Mouse (Mus musculus) embryonic facial prominence, embryonic 14.5 days (tissue): ENCODE results near the gene Vstm2a. TPM values are rescaled to one million over a fixed set of nuclear protein-coding genes. Genes with fewer than 3 reads are reported as not detected.

ENCODE experiments used
- ATAC-seq: fragments of 200-750 bp; cut with Nextera tagmentation; 2 replicates; pipeline ENCODE4 v1.8.0; 2017; ENCODE audit warnings: low read depth, moderate number of reproducible peaks, moderate TSS enrichment
- DNase-seq: peaks from one replicate; pipeline ENCODE4 v3.0.0-alpha.2; 2015; ENCODE audit warnings: low spot score
- H3K27ac ChIP-seq: fragments of 300-500 bp; sonication (generic); replicated peaks from 2 replicates; pipeline ENCODE4 v1.5.1; 2014; ENCODE audit warnings: low read depth, mild to moderate bottlenecking, low read length, moderate library complexity
- H3K27me3 ChIP-seq: fragments of 300-500 bp; sonication (generic); replicated peaks from 2 replicates; pipeline ENCODE4 v1.6.1; 2014; ENCODE audit warnings: low read length; ENCODE audit not compliant: control insufficient read depth, insufficient read depth
- H3K36me3 ChIP-seq: fragments of 300-500 bp; sonication (generic); 2 replicates; pipeline ENCODE4 v1.6.1; 2014; ENCODE audit warnings: low read length, mixed read lengths; ENCODE audit not compliant: control insufficient read depth, insufficient read depth
- H3K4me1 ChIP-seq: fragments of 300-500 bp; sonication (generic); 2 replicates; pipeline ENCODE4 v1.6.1; 2014; ENCODE audit warnings: antibody characterized with exemption, low read length; ENCODE audit not compliant: control insufficient read depth, insufficient read depth
- H3K4me2 ChIP-seq: fragments of 300-500 bp; sonication (generic); 2 replicates; pipeline ENCODE4 v1.6.1; 2014; ENCODE audit warnings: low read depth, mild to moderate bottlenecking, low read length, moderate library complexity, mixed read lengths
- H3K4me3 ChIP-seq: fragments of 300-500 bp; sonication (generic); 2 replicates; pipeline ENCODE4 v1.5.1; 2014; ENCODE audit warnings: low read depth, mild to moderate bottlenecking, low read length
- H3K9ac ChIP-seq: fragments of 300-500 bp; sonication (generic); 2 replicates; pipeline ENCODE4 v1.6.1; 2014; ENCODE audit warnings: low read depth, mild to moderate bottlenecking, low read length, moderate library complexity, mixed read lengths
- H3K9me3 ChIP-seq: fragments of 300-500 bp; sonication (generic); 2 replicates; pipeline ENCODE4 v1.6.1; 2016; ENCODE audit warnings: low read length; ENCODE audit not compliant: control insufficient read depth
- WGBS: fragments of 180-500 bp; shearing (Covaris S2); extraction: QIAGEN DNeasy Blood & Tissue Kit; methylation state at CpG from one replicate; pipeline ENCODE4 v1.1.7; 2014; 5-methylcytosine and 5-hydroxymethylcytosine counted together
- polyA plus RNA-seq: library from polyadenylated mRNA; unstranded; fragments of >200 nt; fragmentation: Nextera tagmentation; extraction: Ambion mirVana; gene quantifications from 2 replicates; pipeline ENCODE4 v1.2.1, GENCODE M21; 2014

Gene Vstm2a
- polyA plus RNA-seq, 1 experiment from 2014 or later = 8.4 TPM

GRCm38 (mm10) chr11:16296521-16296920 lies 39.0 kb downstream of the Vstm2a start:
- no peaks in the 10 kb centered on the region for H3K36me3 ChIP-seq

GRCm38 (mm10) chr11:16299492-16299891 lies 42.0 kb downstream of the Vstm2a start:
- 49% methylated on average over 1 of the region's 1 CpGs for WGBS
- ATAC-seq = no peak

More at GRCm38 (mm10) chr11:16296521-16296920, 39.0 kb downstream of the Vstm2a start:
- H3K9ac ChIP-seq = no peak overlapping the region
- no peak overlapping the region for H3K4me3 ChIP-seq
- 36% methylated on average over 1 of the region's 1 CpGs for WGBS
- DNase-seq (no peak), ATAC-seq (no peak)
- no peak overlapping the region for H3K27ac ChIP-seq
- H3K4me1 ChIP-seq = no peaks in the 10 kb centered on the region
- H3K4me2 ChIP-seq = no peak overlapping the region
- H3K27me3 ChIP-seq = no peaks in the 10 kb centered on the region
- H3K9me3 ChIP-seq = no peaks in the 10 kb centered on the region

GRCm38 (mm10) chr11:16299960-16300359 lies 42.4 kb downstream of the Vstm2a start:
- H3K27ac ChIP-seq = no peak overlapping the region
- H3K9ac ChIP-seq = no peak overlapping the region
- no peak overlapping the region for H3K4me2 ChIP-seq
- H3K36me3 ChIP-seq = no peaks in the 10 kb centered on the region
- WGBS = 60% methylated on average over 1 of the region's 1 CpGs
- ATAC-seq (no peak), DNase-seq (no peak)
- no peak overlapping the region for H3K4me3 ChIP-seq
- H3K9me3 ChIP-seq = no peaks in the 10 kb centered on the region
- no peaks in the 10 kb centered on the region for H3K4me1 ChIP-seq
- H3K27me3 ChIP-seq = no peaks in the 10 kb centered on the region

More at GRCm38 (mm10) chr11:16299492-16299891, 42.0 kb downstream of the Vstm2a start:
- Histone ChIP-seq H3K36me3 (no peaks in the 10 kb centered on the region), H3K9ac (no peak overlapping the region), H3K4me3 (no peak overlapping the region), H3K4me1 (no peaks in the 10 kb centered on the region), H3K27ac (no peak overlapping the region), H3K9me3 (no peaks in the 10 kb centered on the region), H3K27me3 (no peaks in the 10 kb centered on the region), H3K4me2 (no peak overlapping the region)
- peak; percentile 8 for DNase-seq

GRCm38 (mm10) chr11:16300709-16301108 lies 43.2 kb downstream of the Vstm2a start:
- Histone ChIP-seq H3K4me3 (no peak overlapping the region), H3K27ac (no peak overlapping the region), H3K27me3 (no peaks in the 10 kb centered on the region), H3K4me2 (no peak overlapping the region), H3K4me1 (no peaks in the 10 kb centered on the region), H3K9ac (no peak overlapping the region), H3K9me3 (no peaks in the 10 kb centered on the region), H3K36me3 (no peaks in the 10 kb centered on the region)
- DNase-seq (peak; percentile 50), ATAC-seq (no peak)
- WGBS = 39% methylated on average over 2 of the region's 2 CpGs

- 66% methylated on average over 2 of the region's 2 CpGs for WGBS
- no peak overlapping the region for H3K4me2 ChIP-seq
- no peaks in the 10 kb centered on the region for H3K9me3 ChIP-seq
- H3K27me3 ChIP-seq = no peaks in the 10 kb centered on the region
- H3K27ac ChIP-seq = no peak overlapping the region
- ATAC-seq (no peak), DNase-seq (no peak)
- no peaks in the 10 kb centered on the region for H3K4me1 ChIP-seq
- no peak overlapping the region for H3K9ac ChIP-seq
- H3K4me3 ChIP-seq = no peak overlapping the region
- H3K36me3 ChIP-seq = no peaks in the 10 kb centered on the region
Measured at GRCm38 (mm10) chr11:16315097-16315496, 57.6 kb downstream of the Vstm2a start.

GRCm38 (mm10) chr11:16345179-16345578 lies 87.7 kb downstream of the Vstm2a start:
- 36% methylated on average over 3 of the region's 3 CpGs for WGBS

GRCm38 (mm10) chr11:16345676-16346075 lies 88.2 kb downstream of the Vstm2a start:
- WGBS = 66% methylated on average over 3 of the region's 3 CpGs
- H3K36me3 ChIP-seq = no peaks in the 10 kb centered on the region

More at GRCm38 (mm10) chr11:16345179-16345578, 87.7 kb downstream of the Vstm2a start:
- Histone ChIP-seq H3K9ac (no peak overlapping the region), H3K4me3 (no peak overlapping the region), H3K9me3 (no peaks in the 10 kb centered on the region), H3K4me2 (no peak overlapping the region), H3K36me3 (no peaks in the 10 kb centered on the region), H3K4me1 (no peaks in the 10 kb centered on the region), H3K27me3 (no peaks in the 10 kb centered on the region), H3K27ac (no peak overlapping the region)
- ATAC-seq (no peak), DNase-seq (no peak)

GRCm38 (mm10) chr11:16351915-16352314 lies 94.4 kb downstream of the Vstm2a start:
- H3K36me3 ChIP-seq = no peaks in the 10 kb centered on the region
- H3K4me2 ChIP-seq = no peak overlapping the region
- no peak overlapping the region for H3K9ac ChIP-seq
- ATAC-seq (no peak), DNase-seq (no peak)
- 91% methylated on average over 4 of the region's 4 CpGs for WGBS
- H3K4me3 ChIP-seq = no peak overlapping the region
- H3K27ac ChIP-seq = no peak overlapping the region
- H3K4me1 ChIP-seq = no peaks in the 10 kb centered on the region
- no peaks in the 10 kb centered on the region for H3K9me3 ChIP-seq
- no peaks in the 10 kb centered on the region for H3K27me3 ChIP-seq

More at GRCm38 (mm10) chr11:16345676-16346075, 88.2 kb downstream of the Vstm2a start:
- Histone ChIP-seq H3K4me1 (no peaks in the 10 kb centered on the region), H3K27me3 (no peaks in the 10 kb centered on the region), H3K27ac (no peak overlapping the region), H3K9me3 (no peaks in the 10 kb centered on the region), H3K9ac (no peak overlapping the region), H3K4me2 (no peak overlapping the region), H3K4me3 (no peak overlapping the region)
- no peak for ATAC-seq
- no peak for DNase-seq

GRCm38 (mm10) chr11:16354356-16354755 lies 96.8 kb downstream of the Vstm2a start:
- no peak for ATAC-seq
- H3K4me2 ChIP-seq = no peak overlapping the region
- no peaks in the 10 kb centered on the region for H3K4me1 ChIP-seq
- H3K9me3 ChIP-seq = no peaks in the 10 kb centered on the region
- H3K36me3 ChIP-seq = no peaks in the 10 kb centered on the region
- H3K9ac ChIP-seq = no peak overlapping the region
- H3K27me3 ChIP-seq = no peaks in the 10 kb centered on the region
- no peak overlapping the region for H3K27ac ChIP-seq
- no peak overlapping the region for H3K4me3 ChIP-seq
- DNase-seq = no peak
